Mouse (Mus musculus) kidney, adult 2 months (tissue): ENCODE results near the gene Ap2b1.

ENCODE experiments used
- CTCF ChIP-seq: fragments of 200-500 bp; conservative IDR thresholded peaks from 2 replicates; pipeline ENCODE4 v1.5.1; 2011; ENCODE audit warnings: low read depth, mild to moderate bottlenecking, control low read depth, low read length, moderate library complexity, mixed read lengths; ENCODE audit not compliant: insufficient read depth, insufficient read length
- POLR2A ChIP-seq: fragments of 200-500 bp; IDR thresholded peaks from one replicate; pipeline ENCODE4 v1.6.1; 2011; ENCODE audit warnings: low read depth, low read length, control low read depth

- TF ChIP-seq CTCF (no peak), POLR2A (no peak)
Observed at GRCm38 (mm10) chr11:83312471-83312870, 13.6 kb downstream of the Ap2b1 start.
